Mouse (Mus musculus) erythroblast, embryonic 14.5 days (primary cell): ENCODE results near the gene Plin5.

Experiments
- GATA1 ChIP-seq: IDR thresholded peaks from 2 replicates; pipeline ENCODE4 v1.6.1; 2012; ENCODE audit warnings: low read length, inconsistent platforms, mixed read lengths
- TAL1 ChIP-seq: IDR thresholded peaks from 3 replicates; pipeline ENCODE4 v1.6.1; 2012; ENCODE audit warnings: low read length, inconsistent platforms, mixed read lengths

- TF ChIP-seq TAL1 (no peak), GATA1 (no peak)
These were observed 46.2 kb upstream of the Plin5 start for GRCm38 (mm10) chr17:56163523-56164102.
